Mouse (Mus musculus): Measurements from ENCODE around the gene Abcb7. TPM values are rescaled to one million over a fixed set of nuclear protein-coding genes. Genes with fewer than 3 reads are reported as not detected.
"Not testable (repeated sequence)": the region's sequence is repeated elsewhere in the genome, so short reads cannot be mapped to it uniquely, and the experiment has no call there.

The Abcb7 gene
- total and polyA plus RNA-seq, 2 experiments from 2014 or later: 6.4 to 11.3 TPM

GRCm38 (mm10) chrX:104355842-104356241 lies 57.8 kb downstream of the Abcb7 start:
- H3K4me2 ChIP-seq (ENCODE audit: low read depth, low read length): no peak overlapping the region
- H3K4me3 ChIP-seq (ENCODE audit: low read depth, low read length): no peak overlapping the region
- DNase-seq (ENCODE audit: low spot score) (no peak), ATAC-seq (ENCODE audit: insufficient read depth, low read depth) (no peak)
- WGBS: 51% methylated on average over 1 of the region's 1 CpGs
- no peaks in the 10 kb centered on the region for H3K9me3 ChIP-seq (replicated peaks; ENCODE audit: control insufficient read depth, low read length)
- no peaks in the 10 kb centered on the region for H3K36me3 ChIP-seq (replicated peaks; ENCODE audit: control insufficient read depth, insufficient read depth, low read length)
- no peak for TF ChIP-seq EP300 (IDR thresholded peaks at IDR 0.05; ENCODE audit: low read depth)
- TF ChIP-seq CTCF (IDR thresholded peaks at IDR 0.05; ENCODE audit: low read depth): no peak
- no peaks in the 10 kb centered on the region for H3K4me1 ChIP-seq (ENCODE audit: control insufficient read depth, insufficient read depth)
- no peak overlapping the region for H3K9ac ChIP-seq (replicated peaks; ENCODE audit: low read depth, low read length)
- H3K27ac ChIP-seq (ENCODE audit: low read depth): no peak overlapping the region
- H3K27me3 ChIP-seq (ENCODE audit: control insufficient read depth, insufficient read depth, low read length): no peaks in the 10 kb centered on the region

GRCm38 (mm10) chrX:104348146-104348545 lies 65.5 kb downstream of the Abcb7 start:
- not testable (repeated sequence) for H3K36me3 ChIP-seq (replicated peaks; ENCODE audit: control insufficient read depth, insufficient read depth, low read length); H3K9ac ChIP-seq (replicated peaks; ENCODE audit: low read depth, low read length); H3K27ac ChIP-seq (ENCODE audit: low read depth); H3K4me1 ChIP-seq (ENCODE audit: control insufficient read depth, insufficient read depth); H3K4me3 ChIP-seq (ENCODE audit: low read depth, low read length); H3K4me2 ChIP-seq (ENCODE audit: low read depth, low read length); H3K27me3 ChIP-seq (ENCODE audit: control insufficient read depth, insufficient read depth, low read length); DNase-seq (ENCODE audit: low spot score); H3K9me3 ChIP-seq (replicated peaks; ENCODE audit: control insufficient read depth, low read length)
- WGBS: 88% methylated on average over 25 of the region's 31 CpGs
- ATAC-seq (ENCODE audit: insufficient read depth, low read depth): peak; percentile 67; the same call in 1 of the 2 replicates

GRCm38 (mm10) chrX:104291721-104292120 lies 121.9 kb downstream of the Abcb7 start:
- H3K4me2 ChIP-seq (ENCODE audit: low read depth, low read length): no peak overlapping the region
- H3K27me3 ChIP-seq (ENCODE audit: control insufficient read depth, insufficient read depth, low read length): no peaks in the 10 kb centered on the region
- H3K36me3 ChIP-seq (replicated peaks; ENCODE audit: control insufficient read depth, insufficient read depth, low read length): no peaks in the 10 kb centered on the region
- no peaks in the 10 kb centered on the region for H3K9me3 ChIP-seq (replicated peaks; ENCODE audit: control insufficient read depth, low read length)
- no peak for DNase-seq (ENCODE audit: low spot score)
- no peak overlapping the region for H3K27ac ChIP-seq (ENCODE audit: low read depth)
- no peak overlapping the region for H3K9ac ChIP-seq (replicated peaks; ENCODE audit: low read depth, low read length)
- no peak for ATAC-seq (ENCODE audit: insufficient read depth, low read depth)
- no peak overlapping the region for H3K4me3 ChIP-seq (ENCODE audit: low read depth, low read length)
- no peaks in the 10 kb centered on the region for H3K4me1 ChIP-seq (ENCODE audit: control insufficient read depth, insufficient read depth)
- TF ChIP-seq EP300 (IDR thresholded peaks at IDR 0.05; ENCODE audit: low read depth) (no peak), CTCF (IDR thresholded peaks at IDR 0.05; ENCODE audit: low read depth) (no peak)

- no peak for DNase-seq (ENCODE audit: low spot score)
- ATAC-seq (ENCODE audit: insufficient read depth, low read depth): no peak
- no peaks in the 10 kb centered on the region for H3K4me1 ChIP-seq (ENCODE audit: control insufficient read depth, insufficient read depth)
- H3K27ac ChIP-seq (ENCODE audit: low read depth): no peak overlapping the region
- H3K9me3 ChIP-seq (replicated peaks; ENCODE audit: control insufficient read depth, low read length): no peaks in the 10 kb centered on the region
- TF ChIP-seq CTCF (IDR thresholded peaks at IDR 0.05; ENCODE audit: low read depth) (no peak), EP300 (IDR thresholded peaks at IDR 0.05; ENCODE audit: low read depth) (no peak)
- no peaks in the 10 kb centered on the region for H3K27me3 ChIP-seq (ENCODE audit: control insufficient read depth, insufficient read depth, low read length)
- 80% methylated on average over 1 of the region's 1 CpGs for WGBS
- H3K4me2 ChIP-seq (ENCODE audit: low read depth, low read length): no peak overlapping the region
- H3K36me3 ChIP-seq (replicated peaks; ENCODE audit: control insufficient read depth, insufficient read depth, low read length): no peaks in the 10 kb centered on the region
- no peak overlapping the region for H3K9ac ChIP-seq (replicated peaks; ENCODE audit: low read depth, low read length)
- no peak overlapping the region for H3K4me3 ChIP-seq (ENCODE audit: low read depth, low read length)
Measured at GRCm38 (mm10) chrX:104279828-104280227, 133.8 kb downstream of the Abcb7 start.

DNA sequence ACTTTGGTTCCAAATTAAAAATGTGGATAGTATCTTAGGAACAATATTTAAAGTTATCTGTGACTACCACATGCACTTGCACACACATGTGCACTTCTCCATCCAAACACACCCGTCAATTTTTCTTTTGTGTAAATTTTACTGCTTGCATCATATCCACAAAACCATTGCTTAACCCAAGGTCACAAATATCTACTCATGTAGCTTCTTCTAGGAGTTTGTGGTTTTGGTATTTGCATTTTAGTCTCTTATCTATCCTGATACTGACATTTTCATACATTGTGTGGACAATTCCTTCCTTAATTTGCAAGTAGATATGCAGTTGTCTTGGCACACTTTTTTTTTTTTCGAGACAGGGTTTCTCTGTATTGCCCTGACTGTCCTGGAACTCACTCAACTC lies 149.3 kb downstream of the Abcb7 start:
- H3K9me3 ChIP-seq (replicated peaks; ENCODE audit: control insufficient read depth, low read length): no peaks in the 10 kb centered on the region
- no peak for DNase-seq (ENCODE audit: low spot score)
- no peaks in the 10 kb centered on the region for H3K4me1 ChIP-seq (ENCODE audit: control insufficient read depth, insufficient read depth)
- ATAC-seq (ENCODE audit: insufficient read depth, low read depth): no peak
- H3K4me2 ChIP-seq (ENCODE audit: low read depth, low read length): no peak overlapping the region
- H3K27ac ChIP-seq (ENCODE audit: low read depth): no peak overlapping the region
- H3K36me3 ChIP-seq (replicated peaks; ENCODE audit: control insufficient read depth, insufficient read depth, low read length): no peaks in the 10 kb centered on the region
- no peaks in the 10 kb centered on the region for H3K27me3 ChIP-seq (ENCODE audit: control insufficient read depth, insufficient read depth, low read length)
- TF ChIP-seq EP300 (IDR thresholded peaks at IDR 0.05; ENCODE audit: low read depth) (no peak), CTCF (IDR thresholded peaks at IDR 0.05; ENCODE audit: low read depth) (no peak)
- H3K4me3 ChIP-seq (ENCODE audit: low read depth, low read length): no peak overlapping the region
- no peak overlapping the region for H3K9ac ChIP-seq (replicated peaks; ENCODE audit: low read depth, low read length)
- 55% methylated on average over 2 of the region's 2 CpGs for whole genome bisulfite sequencing

GRCm38 (mm10) chrX:104262468-104262867 lies 151.2 kb downstream of the Abcb7 start:
- 39% methylated on average over 1 of the region's 1 CpGs for WGBS
- Histone ChIP-seq H3K4me3 (ENCODE audit: low read depth, low read length) (no peak overlapping the region), H3K36me3 (replicated peaks; ENCODE audit: control insufficient read depth, insufficient read depth, low read length) (no peaks in the 10 kb centered on the region), H3K9me3 (replicated peaks; ENCODE audit: control insufficient read depth, low read length) (no peaks in the 10 kb centered on the region), H3K4me1 (ENCODE audit: control insufficient read depth, insufficient read depth) (no peaks in the 10 kb centered on the region), H3K9ac (replicated peaks; ENCODE audit: low read depth, low read length) (no peak overlapping the region), H3K4me2 (ENCODE audit: low read depth, low read length) (no peak overlapping the region), H3K27ac (ENCODE audit: low read depth) (no peak overlapping the region), H3K27me3 (ENCODE audit: control insufficient read depth, insufficient read depth, low read length) (no peaks in the 10 kb centered on the region)
- no peak for ATAC-seq (ENCODE audit: insufficient read depth, low read depth)
- TF ChIP-seq CTCF (IDR thresholded peaks at IDR 0.05; ENCODE audit: low read depth): no peak
- TF ChIP-seq EP300 (IDR thresholded peaks at IDR 0.05; ENCODE audit: low read depth): no peak
- no peak for DNase-seq (ENCODE audit: low spot score)

Data from heart, postnatal 0 days (tissue).